Mouse (Mus musculus) liver, embryonic 14.5 days (tissue): ENCODE measurements around the gene Mb21d2. TPM values are rescaled to one million over a fixed set of nuclear protein-coding genes. Genes with fewer than 3 reads are reported as not detected.

Experiments used
- ATAC-seq: fragments of 200-750 bp; cut with Nextera tagmentation; 2 replicates; pipeline ENCODE4 v1.8.0; 2017; ENCODE audit warnings: moderate number of reproducible peaks, mild to moderate bottlenecking, moderate library complexity; ENCODE audit not compliant: insufficient read depth
- DNase-seq, 3 experiments: peaks; one replicate each; pipeline ENCODE4 v3.0.0-alpha.2; 2012 to 2013; ENCODE audit warnings: low read depth in 3 of 3, low spot score in 3 of 3
- H3K27ac ChIP-seq: fragments of 300-500 bp; sonication (generic); 2 replicates; pipeline ENCODE4 v1.5.1; 2014; ENCODE audit warnings: moderate library complexity, mild to moderate bottlenecking, control low read depth, inconsistent platforms
- H3K27me3 ChIP-seq: fragments of 300-500 bp; sonication (generic); 2 replicates; pipeline ENCODE4 v1.6.1; 2014; ENCODE audit warnings: mild to moderate bottlenecking, low read length, moderate library complexity; ENCODE audit not compliant: control insufficient read depth, insufficient read depth
- H3K36me3 ChIP-seq: fragments of 300-500 bp; sonication (generic); replicated peaks from 2 replicates; pipeline ENCODE4 v1.6.1; 2014; ENCODE audit warnings: low read depth; ENCODE audit not compliant: control insufficient read depth, insufficient read depth
- H3K4me1 ChIP-seq, 2 experiments: fragments of 200-500 bp in 1 of 2; fragments of 300-500 bp in 1 of 2; sonication (generic) in 1 of 2; replicated peaks; 2 replicates each; pipeline ENCODE4 v1.6.1; 2012 to 2014; ENCODE audit warnings: antibody characterized with exemption in 1 of 2, inconsistent platforms in 1 of 2, low read length in 1 of 2; ENCODE audit not compliant: control insufficient read depth in 2 of 2, insufficient read depth in 2 of 2
- H3K4me2 ChIP-seq: fragments of 300-500 bp; sonication (generic); 2 replicates; pipeline ENCODE4 v1.6.1; 2014; ENCODE audit warnings: low read depth, mild to moderate bottlenecking, control low read depth, moderate library complexity
- H3K4me3 ChIP-seq, 2 experiments: fragments of 200-500 bp in 1 of 2; fragments of 300-500 bp in 1 of 2; sonication (generic) in 1 of 2; 2 replicates each; pipeline ENCODE4 v1.5.1; 2012 to 2014; ENCODE audit warnings: low read depth in 2 of 2, low read length in 2 of 2, mild to moderate bottlenecking in 2 of 2, control low read depth in 1 of 2, inconsistent platforms in 1 of 2, moderate library complexity in 1 of 2; ENCODE audit not compliant: insufficient read depth in 1 of 2
- H3K9ac ChIP-seq: fragments of 300-500 bp; sonication (generic); replicated peaks from 2 replicates; pipeline ENCODE4 v1.6.1; 2014; ENCODE audit warnings: mild to moderate bottlenecking, control low read depth, moderate library complexity
- H3K9me3 ChIP-seq: fragments of 300-500 bp; sonication (generic); 2 replicates; pipeline ENCODE4 v1.6.1; 2016; ENCODE audit warnings: low read length, mixed read lengths; ENCODE audit not compliant: control insufficient read depth
- CTCF ChIP-seq: IDR thresholded peaks from 2 replicates; pipeline ENCODE4 v1.5.1; 2016; ENCODE audit warnings: antibody characterized with exemption, low read depth, control low read depth
- EP300 ChIP-seq: IDR thresholded peaks from 2 replicates; pipeline ENCODE4 v1.6.1; 2016; ENCODE audit warnings: antibody characterized with exemption, low read depth
- WGBS: fragments of 180-500 bp; shearing (Covaris S2); extraction: QIAGEN DNeasy Blood & Tissue Kit; methylation state at CpG from one replicate; pipeline ENCODE4 v1.1.7; 2014; ENCODE audit not compliant: insufficient replicate concordance; 5-methylcytosine and 5-hydroxymethylcytosine counted together
- polyA plus RNA-seq, 2 experiments: library from polyadenylated mRNA; depleted of rRNA in 1 of 2; stranded (reverse) in 1 of 2; unstranded in 1 of 2; fragments of >200 nt; fragmentation: Nextera tagmentation in 1 of 2; extraction: Ambion mirVana in 1 of 2; gene quantifications; 2 replicates each; pipeline versions ENCODE4 v1.2.1 to v1.2.3; 2012 to 2014

Gene Mb21d2
- polyA plus RNA-seq, 2 experiments = 0.94 to 1.1 TPM

- Histone ChIP-seq H3K4me2 (no peak overlapping the region), H3K9me3 (no peaks in the 10 kb centered on the region), H3K4me3 (no peak overlapping the region), H3K27ac (no peak overlapping the region), H3K9ac (no peak overlapping the region), H3K36me3 (no peaks in the 10 kb centered on the region), H3K4me1 (peaks cover 0 to 9% of the 10 kb centered on the region in 2 experiments; a peak in 2 of 4 replicates), H3K27me3 (no peaks in the 10 kb centered on the region)
- DNase-seq (no peak), ATAC-seq (no peak)
- TF ChIP-seq CTCF (no peak), EP300 (no peak)
- WGBS = 43% methylated on average over 9 of the region's 9 CpGs
Measured at GRCm38 (mm10) chr16:28877162-28877662, 52.3 kb downstream of the Mb21d2 start.

- TF ChIP-seq CTCF (no peak), EP300 (no peak)
- DNase-seq (no peak), ATAC-seq (no peak)
- H3K27me3 ChIP-seq = no peaks in the 10 kb centered on the region
- no peaks in the 10 kb centered on the region for H3K9me3 ChIP-seq
- H3K4me3 ChIP-seq = no peak overlapping the region
- H3K27ac ChIP-seq = no peak overlapping the region
- H3K4me1 ChIP-seq = no peaks in the 10 kb centered on the region
- 64% methylated on average over 8 of the region's 8 CpGs for WGBS
- no peak overlapping the region for H3K4me2 ChIP-seq
- H3K9ac ChIP-seq = no peak overlapping the region
- no peaks in the 10 kb centered on the region for H3K36me3 ChIP-seq
Measured at GRCm38 (mm10) chr16:28873404-28873895, 56.0 kb downstream of the Mb21d2 start.

- no peak overlapping the region for H3K4me2 ChIP-seq
- no peaks in the 10 kb centered on the region for H3K27me3 ChIP-seq
- H3K27ac ChIP-seq = no peak overlapping the region
- DNase-seq (no peak), ATAC-seq (no peak)
- WGBS = 57% methylated on average over 9 of the region's 9 CpGs
- no peaks in the 10 kb centered on the region for H3K36me3 ChIP-seq
- H3K9me3 ChIP-seq = no peaks in the 10 kb centered on the region
- TF ChIP-seq EP300 (no peak), CTCF (no peak)
- H3K9ac ChIP-seq = no peak overlapping the region
- no peaks in the 10 kb centered on the region for H3K4me1 ChIP-seq
- no peak overlapping the region for H3K4me3 ChIP-seq
Measured at GRCm38 (mm10) chr16:28870860-28871259, 58.6 kb downstream of the Mb21d2 start.

- H3K27me3 ChIP-seq = no peaks in the 10 kb centered on the region
- no peak overlapping the region for H3K4me3 ChIP-seq
- H3K36me3 ChIP-seq = no peaks in the 10 kb centered on the region
- ATAC-seq (no peak), DNase-seq (no peak)
- no peaks in the 10 kb centered on the region for H3K9me3 ChIP-seq
- no peak for TF ChIP-seq CTCF
- TF ChIP-seq EP300 = no peak
- no peak overlapping the region for H3K4me2 ChIP-seq
- H3K4me1 ChIP-seq = no peaks in the 10 kb centered on the region
- no peak overlapping the region for H3K27ac ChIP-seq
- H3K9ac ChIP-seq = no peak overlapping the region
- WGBS = 48% methylated on average over 5 of the region's 5 CpGs
Measured at GRCm38 (mm10) chr16:28870456-28870855, 59.0 kb downstream of the Mb21d2 start.

- Histone ChIP-seq H3K4me2 (no peak overlapping the region), H3K4me1 (no peaks in the 10 kb centered on the region), H3K36me3 (no peaks in the 10 kb centered on the region), H3K27ac (no peak overlapping the region), H3K4me3 (no peak overlapping the region), H3K9me3 (no peaks in the 10 kb centered on the region), H3K9ac (no peak overlapping the region), H3K27me3 (no peaks in the 10 kb centered on the region)
- no peak for DNase-seq
- WGBS = 62% methylated on average over 9 of the region's 9 CpGs
- TF ChIP-seq EP300 (no peak), CTCF (no peak)
- ATAC-seq = no peak
Measured at GRCm38 (mm10) chr16:28868864-28869263, 60.6 kb downstream of the Mb21d2 start.
